Mouse (Mus musculus) megakaryocyte, embryonic 14.5 days (primary cell): ENCODE measurements around the gene Olfr2. TPM values are rescaled to one million over a fixed set of nuclear protein-coding genes. Genes with fewer than 3 reads are reported as not detected.
"Not testable (repeated sequence)": the region's sequence is repeated elsewhere in the genome, so short reads cannot be mapped to it uniquely, and the experiment has no call there.

Experiments used
- H3K27me3 ChIP-seq: replicated peaks from 2 replicates; pipeline ENCODE3; 2012; ENCODE audit warnings: inconsistent platforms
- H3K36me3 ChIP-seq: replicated peaks from 2 replicates; pipeline ENCODE3; 2012; ENCODE audit warnings: low read length, inconsistent platforms, mixed read lengths
- H3K4me1 ChIP-seq: 2 replicates; pipeline ENCODE4 v1.6.1; 2012; ENCODE audit warnings: inconsistent platforms
- H3K4me3 ChIP-seq: replicated peaks from 2 replicates; pipeline ENCODE3; 2012; ENCODE audit warnings: moderate library complexity, mild to moderate bottlenecking, inconsistent platforms
- H3K9me3 ChIP-seq: 2 replicates; pipeline ENCODE4 v1.6.1; 2012; ENCODE audit warnings: inconsistent platforms
- FLI1 ChIP-seq: IDR thresholded peaks from 2 replicates; pipeline ENCODE4 v1.6.1; 2012; ENCODE audit warnings: low read length, inconsistent platforms, mixed read lengths
- GATA1 ChIP-seq: IDR thresholded peaks from 3 replicates; pipeline ENCODE4 v1.6.1; 2012; ENCODE audit warnings: mixed read lengths, low read length, inconsistent platforms, borderline replicate concordance
- polyA plus RNA-seq: library from polyadenylated mRNA; stranded (reverse); fragments of >175 nt; gene quantifications from 2 replicates; pipeline ENCODE4 v1.2.3, GENCODE M21; 2012; ENCODE audit warnings: low replicate concordance; ENCODE audit not compliant: insufficient read depth

Gene Olfr2
- 0.47 TPM in 1 of 2 replicates, not detected in the other for polyA plus RNA-seq

GRCm38 (mm10) chr7:107005972-107006371 is at the start of gene Olfr2:
Olfr2 (minus strand) TSS chr7:107006072.
- TF ChIP-seq FLI1 (no peak), GATA1 (no peak)
- Histone ChIP-seq H3K9me3 (peaks cover 4% of the 10 kb centered on the region), H3K27me3 (no peaks in the 10 kb centered on the region), H3K4me3 (no peak within 1 kb of the TSS), H3K4me1 (no peaks in the 10 kb centered on the region), H3K36me3 (no peaks in the 10 kb centered on the region)

- Histone ChIP-seq H3K4me1 (no peaks in the 10 kb centered on the region), H3K36me3 (no peaks in the 10 kb centered on the region), H3K4me3 (no peak overlapping the region), H3K27me3 (no peaks in the 10 kb centered on the region), H3K9me3 (no peaks in the 10 kb centered on the region)
- no peak for TF ChIP-seq FLI1
Measured at GRCm38 (mm10) chr7:107047578-107047977, 41.7 kb upstream of the Olfr2 start.

- H3K9me3 ChIP-seq = no peaks in the 10 kb centered on the region
- no peaks in the 10 kb centered on the region for H3K27me3 ChIP-seq
- no peaks in the 10 kb centered on the region for H3K4me1 ChIP-seq
- no peak overlapping the region for H3K4me3 ChIP-seq
- TF ChIP-seq FLI1 = no peak
- no peak for TF ChIP-seq GATA1
- H3K36me3 ChIP-seq = no peaks in the 10 kb centered on the region
Measured at GRCm38 (mm10) chr7:107045833-107046232, 40.0 kb upstream of the Olfr2 start.

- TF ChIP-seq GATA1 = no peak
- TF ChIP-seq FLI1 = no peak
- Histone ChIP-seq H3K27me3 (no peaks in the 10 kb centered on the region), H3K4me3 (no peak overlapping the region), H3K4me1 (no peaks in the 10 kb centered on the region), H3K9me3 (no peaks in the 10 kb centered on the region), H3K36me3 (no peaks in the 10 kb centered on the region)
Measured at GRCm38 (mm10) chr7:107044407-107044806, 38.5 kb upstream of the Olfr2 start.

GRCm38 (mm10) chr7:107043136-107043535 is 37.3 kb upstream of the Olfr2 start:
- H3K36me3 ChIP-seq = no peaks in the 10 kb centered on the region
- H3K27me3 ChIP-seq = no peaks in the 10 kb centered on the region
- TF ChIP-seq FLI1 = no peak
- no peak for TF ChIP-seq GATA1
- no peak overlapping the region for H3K4me3 ChIP-seq
- no peaks in the 10 kb centered on the region for H3K4me1 ChIP-seq
- no peaks in the 10 kb centered on the region for H3K9me3 ChIP-seq

GRCm38 (mm10) chr7:107039934-107040563 is 34.2 kb upstream of the Olfr2 start:
- Histone ChIP-seq H3K4me1 (no peaks in the 10 kb centered on the region), H3K9me3 (no peaks in the 10 kb centered on the region), H3K36me3 (no peaks in the 10 kb centered on the region), H3K4me3 (no peak overlapping the region), H3K27me3 (no peaks in the 10 kb centered on the region)
- no peak for TF ChIP-seq FLI1
- TF ChIP-seq GATA1 = no peak

GRCm38 (mm10) chr7:107030874-107031273 is 25.0 kb upstream of the Olfr2 start, which contains the start of gene Olfr713:
Olfr713 (plus strand) TSS chr7:107031174.
- Histone ChIP-seq H3K27me3 (no peaks in the 10 kb centered on the region), H3K36me3 (no peaks in the 10 kb centered on the region), H3K4me1 (no peaks in the 10 kb centered on the region), H3K4me3 (no peak within 1 kb of the TSS), H3K9me3 (no peaks in the 10 kb centered on the region)
- TF ChIP-seq FLI1 (no peak), GATA1 (no peak)

- H3K36me3 ChIP-seq = no peaks in the 10 kb centered on the region
- no peak overlapping the region for H3K4me3 ChIP-seq
- no peak for TF ChIP-seq FLI1
- no peak for TF ChIP-seq GATA1
- H3K9me3 ChIP-seq = peaks cover 7% of the 10 kb centered on the region
- no peaks in the 10 kb centered on the region for H3K4me1 ChIP-seq
- H3K27me3 ChIP-seq = no peaks in the 10 kb centered on the region
Measured at GRCm38 (mm10) chr7:107004169-107004568, 1.7 kb downstream of the Olfr2 start.

- Histone ChIP-seq H3K4me1 (no peaks in the 10 kb centered on the region), H3K27me3 (no peaks in the 10 kb centered on the region), H3K9me3 (peaks cover 7% of the 10 kb centered on the region), H3K4me3 (no peak overlapping the region), H3K36me3 (no peaks in the 10 kb centered on the region)
- no peak for TF ChIP-seq FLI1
- TF ChIP-seq GATA1 = no peak
Measured at GRCm38 (mm10) chr7:107000798-107001197, 5.1 kb downstream of the Olfr2 start.

- Histone ChIP-seq H3K36me3 (no peaks in the 10 kb centered on the region), H3K9me3 (no peaks in the 10 kb centered on the region; the same call in 1 of the 2 replicates), H3K27me3 (no peaks in the 10 kb centered on the region), H3K4me1 (no peaks in the 10 kb centered on the region), H3K4me3 (no peak overlapping the region)
- TF ChIP-seq FLI1 (no peak), GATA1 (no peak)
Measured at GRCm38 (mm10) chr7:106985236-106985635, 20.6 kb downstream of the Olfr2 start.

- Histone ChIP-seq H3K27me3 (no peaks in the 10 kb centered on the region), H3K4me3 (no peak within 1 kb of the TSS), H3K4me1 (no peaks in the 10 kb centered on the region), H3K36me3 (no peaks in the 10 kb centered on the region), H3K9me3 (no peaks in the 10 kb centered on the region)
- no peak for TF ChIP-seq FLI1
- no peak for TF ChIP-seq GATA1
Measured at GRCm38 (mm10) chr7:106975353-106975752, 30.5 kb downstream of the Olfr2 start, which contains the start of gene Olfr711. Olfr711 (minus strand) TSS chr7:106975453.

- not testable (repeated sequence) for H3K4me1 ChIP-seq, H3K9me3 ChIP-seq, H3K4me3 ChIP-seq, H3K36me3 ChIP-seq, H3K27me3 ChIP-seq
Measured at GRCm38 (mm10) chr7:106967503-106967902, 38.4 kb downstream of the Olfr2 start.
